ENCODE assay signal across 12 mouse cellular contexts in genomic region chr15:96744882-96745296, GRCm38 (mm10). TPM values are rescaled to one million over a fixed set of nuclear protein-coding genes. Genes with fewer than 3 reads are reported as not detected.
DNase-seq lines count a peak whose midpoint lies in the region; ATAC-seq lines count a peak whose summit lies in the region.
"Had no signal": no experiment of that assay in that cellular context is flagged by ENCODE, and none has a peak within 500 bp of the region (broad histone marks: within the 10 kb centered on the region; RNA-seq: fewer than 3 reads in every experiment).

No protein-coding gene starts in this region.

- H3K9ac ChIP-seq in heart, embryonic 13.5 days: no peak overlapping the region
- H3K9ac ChIP-seq in liver, embryonic 12.5 days: no peak overlapping the region
- H3K9ac ChIP-seq: hindbrain, embryonic 15.5 days had no signal

- no peak for ATAC-seq in heart, embryonic 13.5 days (ENCODE audit: extremely low read depth, insufficient number of reproducible peaks, low FRiP score, low TSS enrichment)
- ATAC-seq in liver, embryonic 12.5 days: no peak
- ATAC-seq in erythroid progenitor cell, adult 5-6 weeks (replicated peaks; ENCODE audit: low FRiP score, poor library complexity, severe bottlenecking): no peak

- H3K9me3 ChIP-seq in heart, embryonic 13.5 days: 0 out of 2 replicates have a peak, but pooled peaks cover 8% of the 10 kb centered on the region
- H3K9me3 ChIP-seq in liver, embryonic 12.5 days (replicated peaks): no peaks in the 10 kb centered on the region
- no peaks in the 10 kb centered on the region for H3K9me3 ChIP-seq in midbrain, embryonic 10.5 days (replicated peaks)
- H3K9me3 ChIP-seq: hindbrain, embryonic 15.5 days had no signal

- no peak for DNase-seq in heart, postnatal 4 days
- DNase-seq in spleen, adult 18-20 months: peak; percentile 42 to 44
- no peak for DNase-seq in spleen, adult 12 weeks (ENCODE audit: low spot score)
- no peak for DNase-seq in urinary bladder, postnatal 14 days (ENCODE audit: low spot score)
- no peak for DNase-seq in midbrain, embryonic 10.5 days (ENCODE audit: low spot score)
- DNase-seq: cerebellum, postnatal 25 days; kidney, postnatal 14 days; right cerebral cortex, postnatal 4 days had no signal

- H3K4me2 ChIP-seq in heart, embryonic 13.5 days: peak overlapping the region; percentile 46; the same call in 1 of the 2 replicates
- H3K4me2 ChIP-seq in liver, embryonic 12.5 days: peak overlapping the region; percentile 56
- H3K4me2 ChIP-seq: hindbrain, embryonic 15.5 days had no signal

- H3K36me3 ChIP-seq in heart, embryonic 13.5 days: no peaks in the 10 kb centered on the region
- H3K36me3 ChIP-seq in liver, embryonic 12.5 days: no peaks in the 10 kb centered on the region
- H3K36me3 ChIP-seq in midbrain, embryonic 10.5 days: no peaks in the 10 kb centered on the region
- H3K36me3 ChIP-seq: hindbrain, embryonic 15.5 days had no signal

- H3K27ac ChIP-seq in heart, embryonic 13.5 days (replicated peaks): peak overlapping the region; percentile 95
- H3K27ac ChIP-seq in liver, embryonic 12.5 days: peak overlapping the region; percentile 72
- no peak overlapping the region for H3K27ac ChIP-seq in midbrain, embryonic 10.5 days (replicated peaks)
- H3K27ac ChIP-seq: hindbrain, embryonic 15.5 days had no signal

- H3K4me1 ChIP-seq in heart, embryonic 13.5 days: peaks cover 58% of the 10 kb centered on the region
- peaks cover 38% of the 10 kb centered on the region for H3K4me1 ChIP-seq in liver, embryonic 12.5 days
- H3K4me1 ChIP-seq in midbrain, embryonic 10.5 days: 0 out of 2 replicates have a peak, but pooled peaks cover 2% of the 10 kb centered on the region
- H3K4me1 ChIP-seq: hindbrain, embryonic 15.5 days had no signal

- no peaks in the 10 kb centered on the region for H3K27me3 ChIP-seq in heart, embryonic 13.5 days (replicated peaks)
- no peaks in the 10 kb centered on the region for H3K27me3 ChIP-seq in liver, embryonic 12.5 days (replicated peaks)
- no peaks in the 10 kb centered on the region for H3K27me3 ChIP-seq in midbrain, embryonic 10.5 days (ENCODE audit: low read depth, poor library complexity, severe bottlenecking)
- H3K27me3 ChIP-seq: hindbrain, embryonic 15.5 days had no signal

- no peak overlapping the region for H3K4me3 ChIP-seq in heart, embryonic 13.5 days
- H3K4me3 ChIP-seq in liver, embryonic 12.5 days: no peak overlapping the region; the same call in 1 of the 2 replicates
- H3K4me3 ChIP-seq in midbrain, embryonic 10.5 days: no peak overlapping the region
- H3K4me3 ChIP-seq: hindbrain, embryonic 15.5 days had no signal

- 90% methylated on average over 5 of the region's 5 CpGs for WGBS in heart, embryonic 13.5 days
- 72% methylated on average over 5 of the region's 5 CpGs for WGBS in liver, embryonic 12.5 days (ENCODE audit: insufficient replicate concordance)
- WGBS in midbrain, embryonic 10.5 days: 93% methylated on average over 5 of the region's 5 CpGs

RNA-seq across cellular contexts. Expression of gene Slc38a2, which starts 45.4 kb away (rescaled TPM):
- 115 and 119 TPM in 2 replicates for polyA plus RNA-seq in heart, embryonic 13.5 days (2015; fragmentation: Nextera tagmentation; extraction: Ambion mirVana)
- 100 to 1,000 TPM; 359 to 377 TPM for total RNA-seq in heart, postnatal 4 days (2021)
- 57.6 and 62.7 TPM in 2 replicates for polyA plus RNA-seq in liver, embryonic 12.5 days (2016; fragmentation: Nextera tagmentation; extraction: Ambion mirVana)
- total RNA-seq in erythroid progenitor cell, adult 5-6 weeks (2015; ENCODE audit: low replicate concordance): 58.0 and 85.9 TPM in 2 replicates
- total RNA-seq in erythroid progenitor cell, adult 5-6 weeks (2017; ENCODE audit: low replicate concordance): 38.4 and 47.4 TPM in 2 replicates
- 151 and 164 TPM in 2 replicates for polyA plus RNA-seq in midbrain, embryonic 10.5 days (2016; fragmentation: Nextera tagmentation; extraction: Ambion mirVana)

Comparison
In these comparisons a context has a peak if more than half of its experiments do, and no peak if none do; other contexts are left out.
1. DNase-seq: peak in spleen, adult 18-20 months (2 of 2); none in heart, postnatal 4 days (single experiment), spleen, adult 12 weeks (single experiment), urinary bladder, postnatal 14 days (single experiment) and midbrain, embryonic 10.5 days (single experiment).